Mouse (Mus musculus) ES-E14 (cell line): Measurements from ENCODE around the gene Igfn1.
A peak's percentile ranks its signal among the peaks of the same experiment; 100 is the strongest.

Experiments
- CHD2 ChIP-seq: IDR thresholded peaks from 2 replicates; pipeline ENCODE4 v1.6.1; 2014; ENCODE audit warnings: mild to moderate bottlenecking, low read depth, low read length, inconsistent platforms
- MAFK ChIP-seq: IDR thresholded peaks from 2 replicates; pipeline ENCODE4 v1.6.1; 2014; ENCODE audit warnings: mild to moderate bottlenecking, low read depth, low read length, inconsistent platforms; ENCODE audit not compliant: insufficient read depth
- ZC3H11A ChIP-seq: IDR thresholded peaks from 2 replicates; pipeline ENCODE4 v1.6.1; 2012; ENCODE audit warnings: low read depth, mild to moderate bottlenecking, inconsistent platforms, low read length, borderline replicate concordance

DNA sequence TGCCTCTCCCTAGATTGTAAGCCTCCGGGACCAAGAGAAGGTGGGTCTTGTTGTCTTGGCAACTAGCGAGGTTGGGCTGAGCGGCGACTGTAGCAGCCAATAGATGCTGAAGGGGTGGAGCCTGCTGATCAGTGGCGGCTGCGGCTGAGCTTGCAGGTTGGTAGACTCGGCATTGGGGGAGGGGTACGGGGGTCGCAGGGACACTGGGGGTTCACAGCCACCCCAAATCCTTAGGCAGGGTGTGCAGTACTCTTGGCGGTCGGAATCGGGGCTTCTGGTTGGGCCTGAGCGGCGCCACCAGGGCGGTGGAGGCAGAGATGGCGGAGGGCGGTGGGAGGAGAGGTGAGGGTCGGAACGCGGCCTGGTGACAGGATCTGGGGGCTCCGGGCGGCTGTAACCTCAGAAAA lies 11.8 kb upstream of the Igfn1 start:
- peak; percentile 70; the same call in 1 of the 2 replicates for TF ChIP-seq CHD2
- TF ChIP-seq ZC3H11A, result no peak
- no peak for TF ChIP-seq MAFK
